Mouse (Mus musculus): ENCODE results near the gene Col27a1. TPM values are rescaled to one million over a fixed set of nuclear protein-coding genes. Genes with fewer than 3 reads are reported as not detected.

The Col27a1 gene
- polyA plus RNA-seq (2014; fragmentation: Illumina TruSeq; extraction: RNeasy Lipid Tissue Mini Kit (QIAGEN cat#74804); ENCODE audit: low read depth, low replicate concordance): 2.7 TPM

DNA sequence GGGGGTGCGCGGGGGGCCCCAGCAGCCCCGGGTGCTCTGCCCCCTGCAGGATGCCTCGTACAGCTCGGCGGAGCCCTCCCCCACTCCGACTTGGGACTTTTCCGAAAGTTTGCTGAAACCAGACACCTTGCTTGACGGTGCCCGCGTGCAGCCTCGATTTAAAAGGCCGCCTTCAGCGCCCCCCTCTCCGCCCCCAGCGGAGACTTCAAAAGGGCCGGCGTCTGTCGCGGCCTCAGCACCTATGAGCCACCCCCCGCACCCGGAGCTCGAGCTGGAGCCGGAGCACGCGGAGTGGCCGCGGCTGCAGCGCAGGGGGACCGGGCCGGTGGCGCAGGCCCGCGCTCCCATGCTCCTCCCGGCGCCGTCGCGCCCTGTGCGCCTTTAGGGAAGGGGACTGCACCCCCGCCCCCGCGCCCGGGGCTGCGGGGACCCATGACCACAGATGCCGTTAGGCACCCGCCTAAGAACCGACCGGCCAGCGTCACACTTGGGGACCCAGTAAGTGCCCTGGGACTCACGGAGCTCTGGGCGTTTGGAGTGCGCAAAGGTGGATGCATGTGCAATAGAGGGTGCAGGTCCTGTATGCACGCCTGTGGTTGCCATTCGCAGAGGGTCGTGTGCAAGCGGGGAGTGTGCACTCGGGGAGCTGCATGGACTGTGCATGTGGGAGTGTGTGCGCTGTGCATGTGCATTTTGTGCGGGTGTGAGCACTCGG is at the start of gene Col27a1:
Col27a1 (plus strand) TSS at position 98 of the 715 bp plus-strand sequence.

DNA sequence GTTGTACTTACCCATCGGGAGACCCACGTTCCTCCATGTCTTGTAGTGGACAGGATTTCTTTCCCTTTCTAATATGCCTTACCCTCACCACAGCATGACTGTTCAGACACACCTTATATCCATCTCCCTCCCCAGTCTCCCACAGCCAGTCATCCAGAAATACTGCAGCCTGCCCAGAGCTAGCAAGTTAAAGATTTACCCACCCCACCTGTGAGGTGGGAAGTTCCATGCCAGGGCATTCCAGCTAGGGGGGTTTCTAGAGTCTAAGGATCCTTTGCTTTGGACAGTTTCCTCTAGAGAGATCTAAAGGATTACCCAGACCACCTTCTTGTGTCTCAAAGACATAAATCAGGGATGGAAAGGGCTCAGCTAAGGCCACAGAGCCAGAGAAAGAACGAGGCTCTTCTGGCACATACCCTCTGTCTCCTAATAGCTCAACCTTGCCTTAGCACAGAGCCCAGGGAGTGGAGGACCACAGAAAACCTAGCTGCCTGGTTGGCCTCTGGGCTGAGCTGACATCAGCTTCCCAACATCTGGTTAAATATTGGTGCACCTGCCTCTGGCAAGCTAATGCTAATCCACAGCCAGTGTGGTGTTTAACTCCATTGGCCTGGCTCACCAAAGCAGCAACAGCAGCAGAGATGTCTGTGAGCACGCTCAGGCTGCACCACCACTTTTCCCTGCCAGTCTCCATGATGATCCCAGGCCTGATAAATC is 41.7 kb upstream of the Col27a1 start, which contains the start of gene Kif12:
Kif12 (minus strand) TSS at position 163 of the 717 bp plus-strand sequence.

DNA sequence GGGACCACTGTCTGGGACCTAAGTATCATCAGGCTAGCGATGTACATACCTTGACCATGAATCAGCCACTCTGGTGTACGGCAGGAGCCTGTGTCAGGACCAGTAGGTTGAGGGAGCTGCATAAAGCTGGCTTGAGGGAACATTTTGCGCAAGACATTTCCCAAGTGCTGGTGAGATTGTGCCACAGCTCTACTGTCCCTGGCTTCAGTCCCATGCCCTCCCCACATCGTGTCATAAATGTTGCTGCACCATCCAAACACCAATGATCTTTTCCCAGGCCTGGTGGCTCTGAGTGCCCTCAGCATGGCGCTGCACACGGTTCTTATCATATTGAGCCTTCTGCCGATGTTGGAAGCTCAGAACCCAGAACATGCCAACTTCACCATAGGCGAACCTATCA is 130.5 kb downstream of the Col27a1 start, which contains the start of gene Orm1:
Orm1 (plus strand) TSS at position 266 of the 400 bp plus-strand sequence.

DNA sequence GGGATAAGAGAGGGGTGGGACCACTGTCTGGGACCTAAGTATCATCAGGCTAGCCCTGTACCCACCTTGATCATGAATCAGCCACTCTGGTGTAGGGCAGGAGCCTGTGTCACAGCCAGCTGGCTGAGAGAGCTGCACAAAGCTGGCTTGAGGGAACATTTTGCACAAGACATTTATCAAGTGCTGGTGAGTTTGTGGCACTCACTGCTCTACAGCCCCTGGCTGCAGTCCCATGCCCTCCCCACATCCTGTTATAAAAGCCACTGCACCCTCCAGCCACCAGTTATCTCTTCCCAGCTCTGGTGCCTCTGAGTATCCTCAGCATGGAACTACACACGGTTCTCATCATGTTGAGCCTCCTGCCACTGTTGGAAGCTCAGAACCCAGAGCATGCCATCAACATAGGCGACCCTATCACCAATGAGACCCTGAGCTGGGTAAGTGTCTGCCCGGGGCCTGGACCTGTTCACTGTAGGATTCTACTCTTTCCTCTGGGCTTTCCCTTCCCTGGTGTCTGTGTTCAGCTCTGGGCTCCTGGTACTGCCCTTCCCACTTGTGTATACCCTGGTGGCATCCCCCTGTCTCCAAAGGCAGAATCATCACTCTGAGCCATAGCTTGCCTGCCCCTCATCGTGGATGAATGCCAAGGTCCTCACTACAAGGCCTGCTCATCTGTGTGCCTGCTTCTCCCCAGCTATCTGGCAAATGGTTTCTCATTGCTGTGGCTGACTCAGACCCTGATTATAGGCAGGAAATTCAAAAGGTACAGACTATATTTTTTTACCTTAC is 142.3 kb downstream of the Col27a1 start, which contains the start of gene Orm3:
Orm3 (plus strand) TSS at position 286 of the 789 bp plus-strand sequence.

DNA sequence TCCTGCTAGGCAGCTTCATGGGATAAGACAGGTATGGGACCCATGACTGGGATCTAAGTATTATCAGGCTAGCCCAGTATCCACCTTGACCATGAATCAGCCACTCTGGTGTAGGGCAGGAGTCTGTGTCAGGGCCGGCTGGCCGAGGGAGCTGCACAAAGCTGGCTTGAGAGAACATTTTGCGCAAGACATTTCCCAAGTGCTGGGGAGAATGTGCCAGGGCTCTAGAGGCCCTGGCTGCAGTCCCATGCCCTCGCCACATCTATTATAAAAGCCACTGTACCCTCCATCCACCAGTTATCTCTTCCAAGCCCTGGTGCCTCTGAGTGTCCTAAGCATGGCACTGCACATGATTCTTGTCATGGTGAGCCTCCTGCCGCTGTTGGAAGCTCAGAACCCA is 148.3 kb downstream of the Col27a1 start, which contains the start of gene Orm2:
Orm2 (plus strand) TSS at position 300 of the 400 bp plus-strand sequence.

Other genes with a start within 250 kb of the Col27a1 start
- gene Zfp618, start 248.4 kb upstream of the Col27a1 start, polyA plus RNA-seq (2014; fragmentation: Illumina TruSeq; extraction: RNeasy Lipid Tissue Mini Kit (QIAGEN cat#74804); ENCODE audit: low read depth, low replicate concordance): 11.8 TPM
- not detected for gene Ambp, start 59.2 kb upstream of the Col27a1 start, polyA plus RNA-seq (2014; fragmentation: Illumina TruSeq; extraction: RNeasy Lipid Tissue Mini Kit (QIAGEN cat#74804); ENCODE audit: low read depth, low replicate concordance)
- 0.28 TPM for gene Kif12, start 41.9 kb upstream of the Col27a1 start, polyA plus RNA-seq (2014; fragmentation: Illumina TruSeq; extraction: RNeasy Lipid Tissue Mini Kit (QIAGEN cat#74804); ENCODE audit: low read depth, low replicate concordance)
- gene Orm1, start 130.6 kb downstream of the Col27a1 start, polyA plus RNA-seq (2014; fragmentation: Illumina TruSeq; extraction: RNeasy Lipid Tissue Mini Kit (QIAGEN cat#74804); ENCODE audit: low read depth, low replicate concordance): 2.0 TPM
- not detected for gene Orm3, start 142.2 kb downstream of the Col27a1 start, polyA plus RNA-seq (2014; fragmentation: Illumina TruSeq; extraction: RNeasy Lipid Tissue Mini Kit (QIAGEN cat#74804); ENCODE audit: low read depth, low replicate concordance)
- not detected for gene Orm2, start 148.4 kb downstream of the Col27a1 start, polyA plus RNA-seq (2014; fragmentation: Illumina TruSeq; extraction: RNeasy Lipid Tissue Mini Kit (QIAGEN cat#74804); ENCODE audit: low read depth, low replicate concordance)
- gene Akna, start 189.3 kb downstream of the Col27a1 start, polyA plus RNA-seq (2014; fragmentation: Illumina TruSeq; extraction: RNeasy Lipid Tissue Mini Kit (QIAGEN cat#74804); ENCODE audit: low read depth, low replicate concordance): 0.50 TPM

Measured in sigmoid colon, adult 10 weeks (tissue).